Mouse (Mus musculus) limb, embryonic 10.5 days (tissue): Measurements from ENCODE around the gene 2410137M14Rik. TPM values are rescaled to one million over a fixed set of nuclear protein-coding genes. Genes with fewer than 3 reads are reported as not detected.
A peak's percentile ranks its signal among the peaks of the same experiment; 100 is the strongest.

Experiments
- DNase-seq: peaks from one replicate; pipeline ENCODE4 v3.0.0-alpha.2; 2017; ENCODE audit warnings: low spot score
- H3K27ac ChIP-seq: fragments of 300-500 bp; sonication (generic); 2 replicates; pipeline ENCODE4 v1.5.1; 2016; ENCODE audit warnings: mild to moderate bottlenecking
- H3K27me3 ChIP-seq: fragments of 300-500 bp; sonication (generic); 2 replicates; pipeline ENCODE4 v1.6.1; 2016; ENCODE audit warnings: low read depth, mild to moderate bottlenecking; ENCODE audit not compliant: poor library complexity, severe bottlenecking
- H3K36me3 ChIP-seq: fragments of 300-500 bp; sonication (generic); 2 replicates; pipeline ENCODE4 v1.6.1; 2016; ENCODE audit warnings: mild to moderate bottlenecking, moderate library complexity
- H3K4me1 ChIP-seq: fragments of 300-500 bp; sonication (generic); 2 replicates; pipeline ENCODE4 v1.6.1; 2016
- H3K4me3 ChIP-seq: fragments of 300-500 bp; sonication (generic); 2 replicates; pipeline ENCODE4 v1.5.1; 2016; ENCODE audit warnings: mild to moderate bottlenecking, moderate library complexity
- H3K9me3 ChIP-seq: fragments of 300-500 bp; sonication (generic); replicated peaks from 2 replicates; pipeline ENCODE4 v1.6.1; 2016; ENCODE audit warnings: mild to moderate bottlenecking
- WGBS: fragments of 180-500 bp; shearing (Covaris S2); methylation state at CpG from one replicate; pipeline ENCODE4 v1.1.7; 2016; 5-methylcytosine and 5-hydroxymethylcytosine counted together
- polyA plus RNA-seq: library from polyadenylated mRNA; unstranded; fragments of >200 nt; fragmentation: Nextera tagmentation; extraction: Ambion mirVana; gene quantifications from 2 replicates; pipeline ENCODE4 v1.2.1, GENCODE M21; 2016

2410137M14Rik gene
- polyA plus RNA-seq, 1 experiment from 2014 or later, result not detected

- WGBS, result 91% methylated on average over 2 of the region's 2 CpGs
- Histone ChIP-seq H3K9me3 (no peaks in the 10 kb centered on the region), H3K4me1 (peaks cover 17% of the 10 kb centered on the region), H3K4me3 (no peak overlapping the region), H3K27me3 (peaks cover 8% of the 10 kb centered on the region; the same call in 1 of the 2 replicates), H3K27ac (no peak overlapping the region), H3K36me3 (peaks cover 45% of the 10 kb centered on the region)
- DNase-seq, result no peak
Observed at GRCm38 (mm10) chr17:36952631-36953030, 28.4 kb downstream of the 2410137M14Rik start.

GRCm38 (mm10) chr17:36950981-36951947 is 29.8 kb downstream of the 2410137M14Rik start, which contains the start of gene Ppp1r11:
TSS of gene Ppp1r11 (minus strand) at chr17:36951741.
- H3K36me3 ChIP-seq, result peaks cover 39% of the 10 kb centered on the region
- peak within 1 kb of the TSS; percentile 72 for H3K4me3 ChIP-seq
- H3K27me3 ChIP-seq, result peaks cover 17% of the 10 kb centered on the region
- peaks cover 25% of the 10 kb centered on the region for H3K4me1 ChIP-seq
- peak within 1 kb of the TSS; percentile 85 for H3K27ac ChIP-seq
- 3% methylated on average over 36 of the region's 36 CpGs for WGBS
- DNase-seq, result peak; percentile 97
- H3K9me3 ChIP-seq, result no peaks in the 10 kb centered on the region

- peaks cover 37% of the 10 kb centered on the region for H3K27me3 ChIP-seq
- H3K4me1 ChIP-seq, result peaks cover 28% of the 10 kb centered on the region
- H3K27ac ChIP-seq, result no peak overlapping the region
- DNase-seq, result no peak
- H3K36me3 ChIP-seq, result peaks cover 24% of the 10 kb centered on the region
- WGBS, result 94% methylated on average over 8 of the region's 8 CpGs
- H3K9me3 ChIP-seq, result no peaks in the 10 kb centered on the region
- no peak overlapping the region for H3K4me3 ChIP-seq
Observed at GRCm38 (mm10) chr17:36949265-36949664, 31.8 kb downstream of the 2410137M14Rik start.

GRCm38 (mm10) chr17:36948286-36948685 is 32.8 kb downstream of the 2410137M14Rik start:
- no peak overlapping the region for H3K4me3 ChIP-seq
- H3K4me1 ChIP-seq, result peaks cover 38% of the 10 kb centered on the region
- peaks cover 19% of the 10 kb centered on the region for H3K36me3 ChIP-seq
- no peaks in the 10 kb centered on the region for H3K9me3 ChIP-seq
- no peak overlapping the region for H3K27ac ChIP-seq
- H3K27me3 ChIP-seq, result peaks cover 47% of the 10 kb centered on the region
- no peak for DNase-seq
- 88% methylated on average over 1 of the region's 1 CpGs for WGBS

DNA sequence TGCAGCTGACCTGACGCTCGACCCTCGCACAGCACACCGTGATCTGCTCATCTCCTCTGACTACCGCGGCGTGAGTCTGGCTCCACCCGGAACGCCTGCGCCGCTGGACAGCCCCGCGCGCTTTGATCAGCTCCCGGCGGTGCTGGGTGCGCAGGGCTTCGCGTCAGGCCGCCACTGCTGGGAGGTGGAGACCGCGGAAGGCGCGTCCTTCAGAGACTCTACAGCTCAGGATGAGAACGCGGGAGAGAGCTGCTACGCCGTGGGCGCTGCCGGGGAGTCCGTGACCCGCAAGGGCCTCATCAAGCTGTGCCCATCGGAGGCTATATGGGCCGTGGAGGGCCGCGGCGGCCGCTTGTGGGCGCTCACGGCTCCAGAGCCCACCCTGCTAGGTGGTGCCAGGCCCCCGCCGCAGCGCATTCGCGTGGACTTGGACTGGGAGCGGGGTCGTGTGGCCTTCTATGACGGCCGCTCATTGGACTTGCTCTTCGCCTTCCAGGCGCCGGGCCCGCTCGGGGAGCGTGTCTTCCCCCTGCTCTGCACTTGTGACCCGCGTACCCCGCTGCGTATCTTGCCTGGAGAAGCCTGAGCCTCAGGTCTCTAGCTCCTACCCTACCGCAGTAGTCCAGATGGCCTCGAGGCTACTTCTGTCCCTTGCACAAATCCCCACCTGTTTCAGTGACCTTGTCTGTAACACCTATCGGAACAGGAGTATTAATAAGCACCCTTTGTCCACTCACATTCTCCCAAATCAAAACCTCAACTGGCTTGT is 33.8 kb downstream of the 2410137M14Rik start:
- H3K9me3 ChIP-seq, result no peaks in the 10 kb centered on the region
- 2% methylated on average over 62 of the region's 62 CpGs for WGBS
- H3K27ac ChIP-seq, result peak overlapping the region; percentile 77
- H3K4me1 ChIP-seq, result peaks cover 49% of the 10 kb centered on the region
- peaks cover 16% of the 10 kb centered on the region for H3K36me3 ChIP-seq
- DNase-seq, result peak; percentile 75
- peaks cover 57% of the 10 kb centered on the region for H3K27me3 ChIP-seq
- peak overlapping the region; percentile 60 for H3K4me3 ChIP-seq

DNA sequence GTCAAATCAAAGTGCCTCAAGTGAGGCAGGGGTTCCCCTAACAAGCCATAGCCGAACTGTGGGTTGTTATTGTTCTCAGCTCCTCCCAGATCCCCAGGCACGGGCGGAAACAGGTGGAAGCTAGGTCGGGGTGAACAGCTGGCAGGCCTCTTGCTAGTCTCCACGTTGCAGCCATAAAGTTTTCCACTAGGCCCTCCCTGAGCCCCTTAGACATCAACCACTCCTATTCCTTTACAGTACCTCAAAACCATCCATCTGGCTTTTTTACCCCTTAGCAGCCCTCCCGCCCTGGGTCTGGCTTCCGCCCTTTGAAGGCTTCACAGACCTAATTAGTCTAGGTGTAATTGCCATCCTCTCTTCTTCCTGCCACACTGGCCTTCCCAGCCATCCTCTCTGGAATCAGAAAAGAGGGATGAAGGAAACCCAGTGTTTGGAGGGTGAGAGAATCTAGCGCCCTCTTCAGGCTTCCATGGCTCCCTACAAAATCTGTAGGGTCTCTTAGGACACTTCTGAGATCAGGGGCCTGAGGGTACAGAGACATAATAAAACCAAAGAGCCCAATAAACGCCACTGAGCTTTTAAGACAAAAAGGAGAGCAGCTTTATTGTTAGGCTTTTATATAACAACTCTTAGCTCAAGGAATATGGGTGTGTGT is 36.8 kb downstream of the 2410137M14Rik start:
- 5% methylated on average over 9 of the region's 9 CpGs for WGBS
- Histone ChIP-seq H3K4me3 (0 out of 2 replicates have a peak overlapping the region, but pooled peaks have one; percentile 54), H3K4me1 (peaks cover 37% of the 10 kb centered on the region), H3K9me3 (no peaks in the 10 kb centered on the region), H3K27me3 (peaks cover 80% of the 10 kb centered on the region), H3K27ac (no peak overlapping the region), H3K36me3 (peaks cover 11% of the 10 kb centered on the region)
- DNase-seq, result peak; percentile 51

DNA sequence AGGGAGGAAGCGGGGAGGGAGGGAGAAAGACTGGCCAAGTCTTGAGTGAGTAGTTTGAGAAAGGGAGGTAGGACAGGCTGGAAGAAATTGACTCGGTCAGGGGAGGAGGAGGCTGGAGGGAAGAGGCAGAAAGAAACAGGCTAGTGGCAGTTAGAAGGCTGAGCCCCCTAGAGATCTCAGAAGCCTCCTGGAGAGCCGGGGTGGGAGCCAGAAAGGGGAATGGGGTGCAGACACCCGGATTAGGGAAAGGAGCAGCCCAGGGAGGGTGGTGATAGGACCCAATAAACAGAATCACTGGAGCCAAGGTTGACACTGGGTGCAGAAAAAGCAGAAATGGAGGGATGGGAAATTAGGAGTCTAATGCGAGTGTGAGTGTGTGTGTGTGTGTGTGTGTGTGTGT is 37.3 kb downstream of the 2410137M14Rik start:
- Histone ChIP-seq H3K9me3 (no peaks in the 10 kb centered on the region), H3K27me3 (peaks cover 84% of the 10 kb centered on the region), H3K36me3 (peaks cover 6% of the 10 kb centered on the region), H3K4me3 (peak overlapping the region; percentile 54), H3K4me1 (peaks cover 37% of the 10 kb centered on the region), H3K27ac (no peak overlapping the region)
- 18% methylated on average over 5 of the region's 5 CpGs for WGBS
- DNase-seq, result no peak

DNA sequence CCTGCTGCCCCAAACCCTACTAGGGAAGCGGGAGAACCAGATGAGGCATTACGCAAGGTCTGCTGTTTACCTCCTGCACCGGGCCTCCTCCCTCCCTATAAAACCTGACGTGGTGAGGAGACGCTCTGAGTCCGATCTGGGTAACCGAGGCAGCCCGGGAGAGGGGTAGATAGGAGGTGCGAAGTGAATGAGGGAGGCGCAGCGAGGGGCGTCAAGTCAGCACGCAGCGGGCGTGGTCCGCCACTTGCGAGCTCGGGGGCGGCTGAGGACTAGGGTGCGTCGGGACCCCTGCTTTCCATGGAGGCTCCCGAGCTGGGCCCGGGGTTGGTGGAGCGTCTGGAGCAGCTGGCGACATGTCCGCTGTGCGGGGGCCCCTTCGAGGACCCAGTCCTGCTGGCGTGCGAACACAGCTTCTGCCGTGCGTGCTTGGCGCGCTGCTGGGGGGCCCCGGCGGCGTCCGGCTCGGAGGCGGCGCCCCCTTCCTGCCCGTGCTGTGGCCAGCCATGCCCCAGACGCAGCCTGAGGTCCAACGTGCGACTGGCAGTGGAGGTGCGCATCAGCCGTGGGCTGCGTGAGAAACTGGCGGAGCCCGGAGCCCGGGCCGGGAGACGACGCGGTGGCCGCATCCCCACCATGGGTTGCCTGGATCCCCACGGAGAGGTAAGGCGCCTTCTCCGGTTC is 38.1 kb downstream of the 2410137M14Rik start, which contains the start of gene Rnf39:
TSS of gene Rnf39 (plus strand) at position 128 of the 681 bp plus-strand sequence.
- WGBS, result 1% methylated on average over 58 of the region's 59 CpGs
- Histone ChIP-seq H3K9me3 (no peaks in the 10 kb centered on the region), H3K27me3 (peaks cover 79% of the 10 kb centered on the region), H3K4me3 (peak within 1 kb of the TSS; percentile 54), H3K4me1 (peaks cover 37% of the 10 kb centered on the region), H3K36me3 (no peaks in the 10 kb centered on the region), H3K27ac (peak within 1 kb of the TSS; percentile 54)
- DNase-seq, result peak; percentile 52

GRCm38 (mm10) chr17:36942391-36942790 is 38.6 kb downstream of the 2410137M14Rik start:
- H3K27ac ChIP-seq, result no peak overlapping the region
- H3K9me3 ChIP-seq, result no peaks in the 10 kb centered on the region
- peaks cover 33% of the 10 kb centered on the region for H3K4me1 ChIP-seq
- H3K27me3 ChIP-seq, result peaks cover 76% of the 10 kb centered on the region
- 56% methylated on average over 10 of the region's 10 CpGs for WGBS
- peak overlapping the region; percentile 54 for H3K4me3 ChIP-seq
- DNase-seq, result no peak
- H3K36me3 ChIP-seq, result no peaks in the 10 kb centered on the region

DNA sequence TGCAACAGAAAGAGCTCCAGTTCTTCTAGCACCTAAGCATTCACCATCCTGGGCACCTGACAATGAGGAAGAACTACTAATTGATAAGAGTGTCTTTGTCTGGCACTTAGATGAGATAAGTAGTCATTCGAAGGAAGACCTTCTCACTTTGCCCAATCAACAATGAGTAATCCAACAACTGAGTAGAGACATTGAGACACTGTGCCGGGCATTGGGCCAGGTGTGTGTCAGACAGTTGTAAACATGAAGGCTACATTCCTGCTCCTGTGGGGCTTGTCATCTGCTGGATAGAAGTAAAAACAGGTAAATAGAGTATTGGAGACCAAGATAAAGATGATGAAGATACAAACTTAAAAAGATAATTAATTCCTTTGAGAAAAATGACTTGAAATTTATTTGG is 43.0 kb downstream of the 2410137M14Rik start:
- Histone ChIP-seq H3K9me3 (no peaks in the 10 kb centered on the region), H3K4me3 (no peak overlapping the region), H3K4me1 (peaks cover 8% of the 10 kb centered on the region), H3K27me3 (peaks cover 35% of the 10 kb centered on the region), H3K27ac (no peak overlapping the region), H3K36me3 (no peaks in the 10 kb centered on the region)
- DNase-seq, result no peak
- WGBS, result 87% methylated on average over 2 of the region's 2 CpGs

GRCm38 (mm10) chr17:36931806-36932205 is 49.2 kb downstream of the 2410137M14Rik start:
- WGBS, result 59% methylated on average over 2 of the region's 2 CpGs
- no peak overlapping the region for H3K27ac ChIP-seq
- H3K27me3 ChIP-seq, result no peaks in the 10 kb centered on the region
- no peaks in the 10 kb centered on the region for H3K36me3 ChIP-seq
- H3K4me1 ChIP-seq, result no peaks in the 10 kb centered on the region
- DNase-seq, result no peak
- no peaks in the 10 kb centered on the region for H3K9me3 ChIP-seq
- H3K4me3 ChIP-seq, result no peak overlapping the region

GRCm38 (mm10) chr17:36931130-36931529 is 49.9 kb downstream of the 2410137M14Rik start:
- H3K4me1 ChIP-seq, result no peaks in the 10 kb centered on the region
- H3K4me3 ChIP-seq, result no peak overlapping the region
- no peaks in the 10 kb centered on the region for H3K9me3 ChIP-seq
- 82% methylated on average over 4 of the region's 4 CpGs for WGBS
- H3K36me3 ChIP-seq, result no peaks in the 10 kb centered on the region
- no peak overlapping the region for H3K27ac ChIP-seq
- H3K27me3 ChIP-seq, result no peaks in the 10 kb centered on the region
- DNase-seq, result no peak
